Mouse (Mus musculus): ENCODE results near the gene Lmnb2. TPM values are rescaled to one million over a fixed set of nuclear protein-coding genes. Genes with fewer than 3 reads are reported as not detected.

Gene Lmnb2
- polyA plus RNA-seq, 1 experiment from 2014 or later: 10.3 TPM

Other genes with a start within 250 kb of the Lmnb2 start
- 41.5 and 54.4 TPM in 2 replicates for gene Mknk2, start 240.1 kb downstream of the Lmnb2 start, polyA plus RNA-seq (2015; fragmentation: Nextera tagmentation; extraction: Ambion mirVana)
- 26.1 and 27.4 TPM in 2 replicates for gene Mob3a, start 216.3 kb downstream of the Lmnb2 start, polyA plus RNA-seq (2015; fragmentation: Nextera tagmentation; extraction: Ambion mirVana)
- 9.3 and 10.4 TPM in 2 replicates for gene Izumo4, start 216.1 kb downstream of the Lmnb2 start, polyA plus RNA-seq (2015; fragmentation: Nextera tagmentation; extraction: Ambion mirVana)
- 20.9 and 21.2 TPM in 2 replicates for gene Ap3d1, start 176.0 kb downstream of the Lmnb2 start, polyA plus RNA-seq (2015; fragmentation: Nextera tagmentation; extraction: Ambion mirVana)
- 6.0 and 7.5 TPM in 2 replicates for gene Dot1l, start 163.0 kb downstream of the Lmnb2 start, polyA plus RNA-seq (2015; fragmentation: Nextera tagmentation; extraction: Ambion mirVana)
- gene Sf3a2, start 120.0 kb downstream of the Lmnb2 start, polyA plus RNA-seq (2015; fragmentation: Nextera tagmentation; extraction: Ambion mirVana): 23.4 and 30.1 TPM in 2 replicates
- 61.4 and 64.7 TPM in 2 replicates for gene Plekhj1, start 119.6 kb downstream of the Lmnb2 start, polyA plus RNA-seq (2015; fragmentation: Nextera tagmentation; extraction: Ambion mirVana)
- 0.08 TPM in 1 of 2 replicates, not detected in the other for gene Amh, start 113.0 kb downstream of the Lmnb2 start, polyA plus RNA-seq (2015; fragmentation: Nextera tagmentation; extraction: Ambion mirVana)
- gene Jsrp1, start 104.7 kb downstream of the Lmnb2 start, polyA plus RNA-seq (2015; fragmentation: Nextera tagmentation; extraction: Ambion mirVana): 0.54 and 1.2 TPM in 2 replicates
- 1,363 and 1,382 TPM in 2 replicates for gene Oaz1, start 91.6 kb downstream of the Lmnb2 start, polyA plus RNA-seq (2015; fragmentation: Nextera tagmentation; extraction: Ambion mirVana)
- not detected in 2 replicates for gene Lingo3, start 74.2 kb downstream of the Lmnb2 start, polyA plus RNA-seq (2015; fragmentation: Nextera tagmentation; extraction: Ambion mirVana)
- 92.5 and 108 TPM in 2 replicates for gene Lsm7, start 63.0 kb downstream of the Lmnb2 start, polyA plus RNA-seq (2015; fragmentation: Nextera tagmentation; extraction: Ambion mirVana)
- gene Sppl2b, start 63.0 kb downstream of the Lmnb2 start, polyA plus RNA-seq (2015; fragmentation: Nextera tagmentation; extraction: Ambion mirVana): 60.4 and 65.3 TPM in 2 replicates
- 0.04 TPM in 1 of 2 replicates, not detected in the other for gene Tmprss9, start 46.4 kb downstream of the Lmnb2 start, polyA plus RNA-seq (2015; fragmentation: Nextera tagmentation; extraction: Ambion mirVana)
- 151 and 160 TPM in 2 replicates for gene Timm13, start 17.3 kb downstream of the Lmnb2 start, polyA plus RNA-seq (2015; fragmentation: Nextera tagmentation; extraction: Ambion mirVana)
- 4.0 and 5.0 TPM in 2 replicates for gene Gadd45b, start 11.8 kb upstream of the Lmnb2 start, polyA plus RNA-seq (2015; fragmentation: Nextera tagmentation; extraction: Ambion mirVana)
- 0.36 and 0.44 TPM in 2 replicates for gene Gng7, start 96.7 kb upstream of the Lmnb2 start, polyA plus RNA-seq (2015; fragmentation: Nextera tagmentation; extraction: Ambion mirVana)
- not detected in 2 replicates for gene Diras1, start 107.4 kb upstream of the Lmnb2 start, polyA plus RNA-seq (2015; fragmentation: Nextera tagmentation; extraction: Ambion mirVana)
- 5.5 TPM in 2 replicates for gene Slc39a3, start 119.2 kb upstream of the Lmnb2 start, polyA plus RNA-seq (2015; fragmentation: Nextera tagmentation; extraction: Ambion mirVana)
- 55.3 and 57.3 TPM in 2 replicates for gene Sgta, start 141.9 kb upstream of the Lmnb2 start, polyA plus RNA-seq (2015; fragmentation: Nextera tagmentation; extraction: Ambion mirVana)
- gene Thop1, start 151.8 kb upstream of the Lmnb2 start, polyA plus RNA-seq (2015; fragmentation: Nextera tagmentation; extraction: Ambion mirVana): 15.5 and 16.6 TPM in 2 replicates
- 39.9 and 45.9 TPM in 2 replicates for gene Creb3l3, start 180.6 kb upstream of the Lmnb2 start, polyA plus RNA-seq (2015; fragmentation: Nextera tagmentation; extraction: Ambion mirVana)
- gene Map2k2, start 187.7 kb upstream of the Lmnb2 start, polyA plus RNA-seq (2015; fragmentation: Nextera tagmentation; extraction: Ambion mirVana): 93.8 and 100 TPM in 2 replicates
- 30.0 and 35.0 TPM in 2 replicates for gene Zbtb7a, start 217.0 kb upstream of the Lmnb2 start, polyA plus RNA-seq (2015; fragmentation: Nextera tagmentation; extraction: Ambion mirVana)
- gene Pias4, start 249.7 kb upstream of the Lmnb2 start, polyA plus RNA-seq (2015; fragmentation: Nextera tagmentation; extraction: Ambion mirVana): 21.8 and 22.1 TPM in 2 replicates